Mouse (Mus musculus) kidney, embryonic 14.5 days (tissue): ENCODE data around the gene Cmss1. TPM values are rescaled to one million over a fixed set of nuclear protein-coding genes. Genes with fewer than 3 reads are reported as not detected.
A peak's percentile ranks its signal among the peaks of the same experiment; 100 is the strongest.

Experiments used
- ATAC-seq: fragments of 200-750 bp; cut with Nextera tagmentation; 2 replicates; pipeline ENCODE4 v1.8.0; 2017; ENCODE audit warnings: moderate number of reproducible peaks, mild to moderate bottlenecking, moderate TSS enrichment, moderate library complexity; ENCODE audit not compliant: low FRiP score, low TSS enrichment
- H3K27ac ChIP-seq: fragments of 300-500 bp; sonication (generic); 2 replicates; pipeline ENCODE4 v1.5.1; 2014; ENCODE audit warnings: low read depth, mild to moderate bottlenecking, low read length, moderate library complexity, mixed read lengths
- H3K27me3 ChIP-seq: fragments of 300-500 bp; sonication (generic); 2 replicates; pipeline ENCODE4 v1.6.1; 2014; ENCODE audit warnings: mild to moderate bottlenecking, low read length; ENCODE audit not compliant: control insufficient read depth, insufficient read depth
- H3K36me3 ChIP-seq: fragments of 300-500 bp; sonication (generic); 2 replicates; pipeline ENCODE4 v1.6.1; 2014; ENCODE audit warnings: low read length, mixed read lengths; ENCODE audit not compliant: control insufficient read depth, insufficient read depth
- H3K4me1 ChIP-seq: fragments of 300-500 bp; sonication (generic); 2 replicates; pipeline ENCODE4 v1.6.1; 2014; ENCODE audit warnings: low read length, mixed read lengths; ENCODE audit not compliant: control insufficient read depth, insufficient read depth
- H3K4me2 ChIP-seq: fragments of 300-500 bp; sonication (generic); replicated peaks from 2 replicates; pipeline ENCODE4 v1.6.1; 2014; ENCODE audit warnings: low read depth, mild to moderate bottlenecking, low read length
- H3K4me3 ChIP-seq: fragments of 300-500 bp; sonication (generic); 2 replicates; pipeline ENCODE4 v1.5.1; 2014; ENCODE audit warnings: mild to moderate bottlenecking, low read length
- H3K9ac ChIP-seq: fragments of 300-500 bp; sonication (generic); 2 replicates; pipeline ENCODE4 v1.6.1; 2014; ENCODE audit warnings: low read depth, mild to moderate bottlenecking, low read length, moderate library complexity
- H3K9me3 ChIP-seq: fragments of 300-500 bp; sonication (generic); 2 replicates; pipeline ENCODE4 v1.6.1; 2016; ENCODE audit warnings: low read length; ENCODE audit not compliant: control insufficient read depth
- WGBS: fragments of 180-500 bp; shearing (Covaris S2); extraction: QIAGEN DNeasy Blood & Tissue Kit; methylation state at CpG from one replicate; pipeline ENCODE4 v1.1.7; 2014; 5-methylcytosine and 5-hydroxymethylcytosine counted together
- polyA plus RNA-seq: library from polyadenylated mRNA; unstranded; fragments of >200 nt; fragmentation: Nextera tagmentation; extraction: Ambion mirVana; gene quantifications from 2 replicates; pipeline ENCODE4 v1.2.1, GENCODE M21; 2014

Cmss1 gene
- polyA plus RNA-seq, 1 experiment from 2014 or later, result 63.4 TPM

DNA sequence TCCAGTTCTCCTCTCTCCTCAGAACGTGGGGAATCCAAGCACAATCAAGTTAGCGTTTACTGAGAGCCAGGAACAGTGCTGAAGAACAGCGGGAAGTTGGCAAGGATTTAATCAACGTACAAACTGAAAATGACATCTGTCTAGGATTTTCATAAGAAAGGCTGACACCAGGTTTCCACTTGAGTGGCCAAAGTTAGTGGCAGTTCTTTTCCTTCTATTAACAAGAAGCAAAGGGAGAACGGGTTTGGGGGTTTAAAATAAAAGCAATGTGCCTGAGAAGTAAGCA, 266.1 kb downstream of the Cmss1 start:
- Histone ChIP-seq H3K9ac (no peak overlapping the region), H3K4me1 (no peaks in the 10 kb centered on the region), H3K27me3 (no peaks in the 10 kb centered on the region), H3K4me3 (no peak overlapping the region), H3K27ac (no peak overlapping the region), H3K4me2 (no peak overlapping the region), H3K36me3 (no peaks in the 10 kb centered on the region), H3K9me3 (no peaks in the 10 kb centered on the region)
- 72% methylated on average over 5 of the region's 5 CpGs for WGBS
- ATAC-seq, result no peak

DNA sequence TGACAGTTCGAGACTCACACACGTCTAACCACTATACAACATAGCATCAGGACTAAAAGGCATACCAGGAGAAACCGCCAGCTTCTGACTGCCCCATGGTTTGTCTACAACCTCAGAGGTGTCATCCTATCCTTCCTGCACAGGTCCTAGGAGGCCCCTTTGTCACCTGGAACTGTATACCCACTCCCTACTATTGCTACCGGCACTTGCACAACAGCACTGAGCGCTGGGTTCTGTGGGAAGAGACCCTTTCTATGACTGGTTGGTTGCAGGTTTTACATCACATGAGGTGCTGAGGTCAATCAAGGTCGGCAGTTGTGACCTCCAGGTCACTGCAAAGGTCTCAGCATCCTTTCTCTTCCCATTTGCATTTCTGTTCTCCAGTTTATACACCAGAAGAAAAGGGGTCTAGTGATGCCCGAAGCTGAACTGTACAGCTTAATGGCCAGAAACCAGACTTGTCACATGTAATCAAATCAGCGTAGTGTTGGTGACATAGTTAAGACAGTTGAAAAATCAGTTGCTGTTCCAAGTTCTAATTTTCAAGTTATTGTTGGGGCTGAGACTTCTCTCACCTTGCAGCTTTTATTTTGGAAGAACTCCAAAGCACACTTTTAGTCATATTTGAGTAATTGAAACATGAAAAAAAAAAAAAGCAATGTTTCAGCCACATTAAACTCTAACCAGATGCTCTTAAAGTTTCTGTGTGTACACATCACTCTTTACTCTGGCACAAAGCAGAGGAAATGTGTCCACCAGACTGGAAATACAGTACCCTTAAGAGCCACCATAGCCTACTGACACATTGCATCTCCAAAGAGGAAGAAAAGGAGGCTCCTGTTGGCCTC, 266.7 kb downstream of the Cmss1 start:
- WGBS, result 88% methylated on average over 8 of the region's 8 CpGs
- Histone ChIP-seq H3K9ac (no peak overlapping the region), H3K27ac (no peak overlapping the region), H3K4me2 (no peak overlapping the region), H3K4me3 (no peak overlapping the region), H3K27me3 (no peaks in the 10 kb centered on the region), H3K36me3 (no peaks in the 10 kb centered on the region), H3K9me3 (no peaks in the 10 kb centered on the region), H3K4me1 (no peaks in the 10 kb centered on the region)
- no peak for ATAC-seq

DNA sequence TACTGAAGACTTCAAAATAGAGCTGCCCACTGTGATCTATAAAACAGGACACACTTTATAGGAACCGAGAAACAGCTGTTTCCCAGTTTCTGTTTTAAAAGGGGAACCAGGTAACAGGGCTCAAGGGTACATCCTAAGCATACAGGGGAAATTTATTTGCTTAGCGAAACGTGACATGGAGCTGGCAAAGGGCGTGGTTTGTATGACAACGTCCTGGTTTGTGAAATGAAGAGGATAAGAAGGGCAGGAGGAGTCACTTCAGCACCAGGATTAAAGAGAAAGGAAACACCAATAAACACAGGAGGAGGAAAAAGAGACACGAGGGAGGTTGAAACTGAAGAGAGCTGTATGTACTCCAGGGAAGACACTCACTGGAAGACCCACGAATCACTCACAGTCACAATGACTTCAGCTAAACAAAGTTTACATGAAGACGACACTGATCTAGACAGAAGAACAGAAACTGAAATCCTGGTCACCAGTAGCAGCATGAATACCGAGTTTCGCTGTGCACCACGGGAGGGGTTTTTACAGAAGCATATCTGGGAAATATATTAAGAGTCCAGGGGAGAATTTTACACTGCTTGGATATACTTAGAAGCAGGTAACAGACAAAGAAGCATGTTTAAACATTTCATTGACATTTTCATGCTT, 269.8 kb downstream of the Cmss1 start:
- 53% methylated on average over 11 of the region's 11 CpGs for WGBS
- ATAC-seq, result no peak
- Histone ChIP-seq H3K9ac (no peak overlapping the region), H3K9me3 (no peaks in the 10 kb centered on the region), H3K36me3 (no peaks in the 10 kb centered on the region), H3K27ac (no peak overlapping the region), H3K4me1 (no peaks in the 10 kb centered on the region), H3K27me3 (no peaks in the 10 kb centered on the region), H3K4me3 (no peak overlapping the region), H3K4me2 (no peak overlapping the region)

DNA sequence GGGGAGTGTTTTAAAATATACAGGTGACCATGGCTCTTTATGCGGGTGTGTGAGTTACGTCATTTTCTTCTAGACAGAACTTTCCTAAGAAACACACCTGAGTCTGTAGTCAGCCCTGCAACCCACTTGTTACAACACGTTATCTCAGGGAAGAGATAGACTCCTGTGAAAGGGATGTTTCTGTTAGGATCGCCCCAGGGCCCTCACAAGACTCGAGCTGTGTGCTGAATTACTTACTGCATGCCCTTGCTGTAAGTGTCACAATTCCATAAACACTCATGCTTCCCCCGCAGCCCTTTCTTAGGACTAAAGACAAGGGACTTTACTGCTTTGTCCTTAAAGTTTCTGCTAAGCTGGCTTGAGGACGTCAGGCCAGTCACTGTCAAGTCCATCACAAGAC, 274.4 kb downstream of the Cmss1 start:
- no peaks in the 10 kb centered on the region for H3K27me3 ChIP-seq
- H3K27ac ChIP-seq, result no peak overlapping the region
- H3K36me3 ChIP-seq, result no peaks in the 10 kb centered on the region
- no peak for ATAC-seq
- no peak overlapping the region for H3K4me3 ChIP-seq
- H3K9me3 ChIP-seq, result no peaks in the 10 kb centered on the region
- WGBS, result 72% methylated on average over 7 of the region's 7 CpGs
- no peak overlapping the region for H3K4me2 ChIP-seq
- no peaks in the 10 kb centered on the region for H3K4me1 ChIP-seq
- H3K9ac ChIP-seq, result no peak overlapping the region

DNA sequence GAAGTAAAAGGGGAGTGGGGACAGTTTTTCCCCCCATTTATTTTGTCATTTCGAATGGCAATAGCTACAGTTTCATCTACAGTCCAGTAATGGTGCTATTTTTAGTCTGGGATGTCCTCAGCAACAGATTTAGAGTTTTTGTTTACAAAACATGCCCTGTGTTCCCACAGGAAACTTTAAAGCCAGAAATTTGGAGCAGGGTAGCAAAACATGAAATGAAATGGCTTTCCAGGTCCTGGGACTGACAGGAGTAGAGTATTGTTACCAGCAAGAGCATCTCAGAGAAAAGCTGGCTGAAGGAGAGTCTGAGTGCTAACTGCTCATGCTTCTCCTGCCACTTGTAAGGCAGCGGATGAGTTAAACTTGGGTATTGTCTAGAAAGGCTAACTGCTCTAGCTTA, 276.6 kb downstream of the Cmss1 start:
- Histone ChIP-seq H3K36me3 (no peaks in the 10 kb centered on the region), H3K27me3 (no peaks in the 10 kb centered on the region), H3K4me1 (no peaks in the 10 kb centered on the region), H3K4me2 (no peak overlapping the region), H3K4me3 (no peak overlapping the region), H3K9me3 (no peaks in the 10 kb centered on the region), H3K9ac (no peak overlapping the region), H3K27ac (no peak overlapping the region)
- 79% methylated on average over 2 of the region's 2 CpGs for WGBS
- no peak for ATAC-seq

DNA sequence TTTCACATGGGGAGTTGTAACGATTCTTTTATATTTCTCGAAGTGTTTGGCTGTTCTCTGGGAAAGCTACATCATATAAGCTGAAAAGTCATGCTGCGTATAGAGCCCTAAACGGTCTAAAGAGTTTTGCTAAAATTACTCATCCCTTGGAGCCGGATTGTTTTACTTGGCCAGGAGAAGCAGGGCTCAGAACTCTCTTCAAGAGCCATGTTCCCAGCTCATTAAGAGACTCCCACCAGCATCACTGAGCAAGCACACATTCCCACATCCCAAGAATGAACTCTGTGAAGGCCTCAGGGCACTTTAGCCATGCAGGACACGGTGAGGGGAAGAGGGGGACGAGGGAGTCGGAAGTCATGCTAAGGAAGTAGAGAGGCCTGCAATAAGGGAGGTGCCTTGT, 277.6 kb downstream of the Cmss1 start:
- H3K27ac ChIP-seq, result peak overlapping the region; percentile 24; the same call in 1 of the 2 replicates
- no peaks in the 10 kb centered on the region for H3K4me1 ChIP-seq
- 51% methylated on average over 8 of the region's 8 CpGs for WGBS
- H3K4me2 ChIP-seq, result no peak overlapping the region
- H3K36me3 ChIP-seq, result no peaks in the 10 kb centered on the region
- no peaks in the 10 kb centered on the region for H3K27me3 ChIP-seq
- no peak overlapping the region for H3K4me3 ChIP-seq
- H3K9me3 ChIP-seq, result no peaks in the 10 kb centered on the region
- no peak overlapping the region for H3K9ac ChIP-seq
- ATAC-seq, result peak; percentile 30; the same call in 1 of the 2 replicates

GRCm38 (mm10) chr16:57326996-57327395, 279.7 kb downstream of the Cmss1 start:
- Histone ChIP-seq H3K4me2 (no peak overlapping the region), H3K27me3 (no peaks in the 10 kb centered on the region), H3K27ac (no peak overlapping the region), H3K4me1 (no peaks in the 10 kb centered on the region), H3K9me3 (no peaks in the 10 kb centered on the region), H3K4me3 (no peak overlapping the region), H3K36me3 (no peaks in the 10 kb centered on the region), H3K9ac (no peak overlapping the region)
- ATAC-seq, result no peak
- 62% methylated on average over 7 of the region's 7 CpGs for WGBS

DNA sequence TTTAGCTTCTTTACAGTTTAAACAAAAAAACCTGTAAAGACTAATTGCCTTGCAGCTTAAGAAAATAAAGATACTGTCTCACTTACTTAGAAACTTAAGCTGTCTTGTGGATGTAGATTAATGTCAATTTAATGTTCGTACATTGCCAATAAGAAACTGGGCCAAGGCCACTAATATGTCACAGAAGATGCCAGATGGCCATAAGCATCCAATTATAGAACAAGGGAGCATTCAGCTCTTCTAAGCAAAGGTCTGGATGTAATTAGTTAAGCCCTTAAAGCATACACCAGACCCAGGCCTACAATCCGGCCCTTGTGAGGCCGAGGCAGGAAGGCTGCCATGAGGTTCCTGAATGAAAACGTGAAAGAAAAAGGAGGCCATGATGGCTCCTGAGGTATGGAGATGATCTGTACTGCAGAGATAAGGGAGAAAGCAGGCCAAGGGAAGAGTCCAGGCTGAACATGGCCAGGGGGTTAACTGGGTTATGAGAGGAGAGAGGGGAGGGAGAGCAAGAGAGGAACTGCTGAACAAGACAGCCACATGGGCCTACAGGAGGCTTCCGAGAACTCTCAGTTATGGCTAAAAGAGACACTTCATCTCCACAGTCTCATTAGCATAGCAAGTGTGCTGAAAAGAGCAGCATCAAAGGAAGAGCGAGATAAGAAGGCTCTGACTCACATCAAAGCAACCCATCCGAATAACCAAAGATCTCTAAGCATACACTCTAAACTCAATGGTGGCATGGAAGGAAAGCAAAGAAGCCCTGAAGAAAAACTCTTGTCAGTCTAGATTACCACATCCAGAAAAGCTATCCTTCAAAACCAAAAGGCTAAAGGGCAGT, 287.2 kb downstream of the Cmss1 start:
- Histone ChIP-seq H3K36me3 (no peaks in the 10 kb centered on the region), H3K4me1 (peaks cover 9% of the 10 kb centered on the region), H3K9ac (no peak overlapping the region), H3K9me3 (no peaks in the 10 kb centered on the region; the same call in 1 of the 2 replicates), H3K4me3 (no peak overlapping the region), H3K27ac (peak overlapping the region; percentile 61), H3K4me2 (no peak overlapping the region), H3K27me3 (no peaks in the 10 kb centered on the region)
- peak; percentile 66; the same call in 1 of the 2 replicates for ATAC-seq
- WGBS, result 64% methylated on average over 7 of the region's 7 CpGs
